Mouse (Mus musculus): ENCODE results near the gene Zfhx3.

- TF ChIP-seq POLR2A (IDR thresholded peaks at IDR 0.05; ENCODE audit: extremely low read depth, insufficient read depth, low read length): no peak
- no peak for TF ChIP-seq CTCF (IDR thresholded peaks at IDR 0.05; ENCODE audit: low read depth, low read length)
These were observed 652.6 kb downstream of the Zfhx3 start for GRCm38 (mm10) chr8:108595061-108595419.
